Mouse (Mus musculus) CH12.LX (cell line): ENCODE data around the gene Zeb2.

Source experiments
- CTCF ChIP-seq, 2 experiments: IDR thresholded peaks in 1 of 2; conservative IDR thresholded peaks in 1 of 2; 2 replicates each; pipeline ENCODE4 v1.5.1; 2011 to 2012; ENCODE audit warnings: low read depth in 2 of 2, low read length in 2 of 2, improper control_type of control experiment in 1 of 2, inconsistent platforms in 1 of 2, mild to moderate bottlenecking in 1 of 2, moderate library complexity in 1 of 2
- IRF4 ChIP-seq: IDR thresholded peaks from 2 replicates; pipeline ENCODE4 v1.6.1; 2014; ENCODE audit warnings: low read depth, mild to moderate bottlenecking, inconsistent platforms, low read length, improper control_type of control experiment
- MXI1 ChIP-seq: IDR thresholded peaks from 2 replicates; pipeline ENCODE4 v1.6.1; 2011; ENCODE audit warnings: mild to moderate bottlenecking, low read depth, low read length, improper control_type of control experiment
- POLR2A ChIP-seq: IDR thresholded peaks from 2 replicates; pipeline ENCODE4 v1.6.1; 2011; ENCODE audit warnings: low read depth, mild to moderate bottlenecking, improper control_type of control experiment, low read length
- USF2 ChIP-seq: conservative IDR thresholded peaks from 2 replicates; pipeline ENCODE4 v1.6.1; 2011; ENCODE audit warnings: low read depth, low read length, improper control_type of control experiment

GRCm38 (mm10) chr2:45060202-45060601, 57.0 kb downstream of the Zeb2 start:
- TF ChIP-seq CTCF (conservative IDR thresholded peaks at IDR 0.05 in 1 of 2, IDR thresholded peaks at IDR 0.05 in 1 of 2; ENCODE audit: low read depth in 2 of 2, low read length in 2 of 2): no peak
- TF ChIP-seq POLR2A: no peak
- TF ChIP-seq USF2: no peak
- TF ChIP-seq IRF4: no peak
- TF ChIP-seq MXI1: no peak
